Mouse (Mus musculus): ENCODE measurements around the gene Gys1.
A peak's percentile ranks its signal among the peaks of the same experiment; 100 is the strongest.
"Not testable (repeated sequence)": the region's sequence is repeated elsewhere in the genome, so short reads cannot be mapped to it uniquely, and the experiment has no call there.

Gene Gys1

DNA sequence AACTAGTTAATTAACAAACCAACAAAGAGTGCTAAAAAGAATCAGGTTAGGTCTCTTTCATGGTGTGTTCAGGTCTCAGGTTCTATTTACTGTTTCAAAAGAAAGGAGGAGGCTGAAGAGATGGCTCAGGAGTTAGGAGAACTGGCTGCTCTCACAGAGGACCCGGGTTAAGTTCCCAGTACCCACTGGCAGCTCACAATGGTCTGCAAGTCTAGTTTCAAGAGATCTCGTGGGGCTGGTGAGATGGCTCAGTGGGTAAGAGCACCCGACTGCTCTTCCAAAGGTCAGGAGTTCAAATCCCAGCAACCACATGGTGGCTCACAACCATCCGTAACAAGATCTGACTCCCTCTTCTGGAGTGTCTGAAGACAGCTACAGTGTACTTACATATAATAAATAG is 45.7 kb downstream of the Gys1 start:
- DNase-seq (ENCODE audit: low spot score in 2 of 2) = not testable (repeated sequence)

- peak; percentile 38 to 41 for DNase-seq (ENCODE audit: low spot score in 2 of 2)
Observed at GRCm38 (mm10) chr7:45481374-45481927, 46.8 kb downstream of the Gys1 start, which contains the start of gene Tulp2. Tulp2 (plus strand) TSS chr7:45481877.

- no peak for DNase-seq (ENCODE audit: low spot score in 2 of 2)
Observed at GRCm38 (mm10) chr7:45482166-45482565, 47.5 kb downstream of the Gys1 start.

DNA sequence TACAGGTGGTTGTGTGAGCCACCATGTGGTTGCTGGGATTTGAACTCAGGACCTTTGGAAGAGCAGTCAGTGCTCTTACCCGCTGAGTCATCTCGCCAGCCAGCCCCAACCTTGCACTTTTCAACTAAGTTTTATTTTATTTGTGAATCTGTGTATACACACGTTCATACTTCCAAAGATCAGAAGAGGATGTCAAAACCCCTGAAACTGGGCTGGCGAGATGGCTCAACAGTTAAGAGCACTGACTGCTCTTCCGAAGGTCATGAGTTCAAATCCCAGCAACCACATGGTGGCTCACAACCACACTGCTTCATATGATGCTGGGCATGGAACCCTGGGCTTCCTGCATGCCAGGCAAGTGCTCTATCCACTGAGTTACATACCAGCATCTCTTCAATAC is 50.3 kb downstream of the Gys1 start:
- DNase-seq (ENCODE audit: low spot score in 2 of 2) = not testable (repeated sequence)

- no peak for DNase-seq (ENCODE audit: low spot score in 2 of 2)
Observed at GRCm38 (mm10) chr7:45486158-45486557, 51.5 kb downstream of the Gys1 start.

DNA sequence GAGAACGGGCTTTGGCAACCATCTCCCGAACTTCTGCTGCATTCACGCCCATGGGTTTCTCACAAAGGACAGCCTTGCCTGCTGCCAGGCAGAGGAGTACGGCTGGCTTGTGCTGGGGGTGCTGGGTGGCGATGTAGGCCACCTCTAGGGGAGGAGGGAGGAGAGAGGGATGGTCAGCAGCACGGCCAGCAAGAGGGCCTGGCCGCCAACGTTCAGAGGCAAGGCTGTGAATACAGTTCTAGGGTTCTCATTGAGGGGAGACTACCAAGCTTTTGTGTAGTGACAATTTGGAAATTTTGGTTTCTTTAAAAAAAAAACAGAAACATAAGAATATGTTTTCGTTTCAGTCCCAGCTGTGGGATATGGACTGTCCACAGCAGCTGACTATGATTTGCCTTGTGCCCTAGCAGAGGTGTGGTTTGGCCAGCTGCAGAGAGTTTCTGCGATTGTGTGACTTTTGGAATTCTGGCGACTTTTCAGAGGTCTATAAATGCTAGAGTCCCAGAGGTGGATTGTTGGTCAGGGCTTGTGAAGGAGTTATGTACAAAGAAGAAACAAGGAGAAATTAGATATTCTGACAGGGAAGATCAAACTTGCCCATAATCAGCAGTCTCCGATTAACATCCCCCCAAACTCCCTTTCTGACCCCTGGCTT is 52.2 kb downstream of the Gys1 start, which contains the start of gene Gm45808:
Gene Gm45808, minus strand, starts transcription at position 51 of the 655 bp plus-strand sequence.
- no peak for DNase-seq (ENCODE audit: low spot score in 2 of 2)

DNA sequence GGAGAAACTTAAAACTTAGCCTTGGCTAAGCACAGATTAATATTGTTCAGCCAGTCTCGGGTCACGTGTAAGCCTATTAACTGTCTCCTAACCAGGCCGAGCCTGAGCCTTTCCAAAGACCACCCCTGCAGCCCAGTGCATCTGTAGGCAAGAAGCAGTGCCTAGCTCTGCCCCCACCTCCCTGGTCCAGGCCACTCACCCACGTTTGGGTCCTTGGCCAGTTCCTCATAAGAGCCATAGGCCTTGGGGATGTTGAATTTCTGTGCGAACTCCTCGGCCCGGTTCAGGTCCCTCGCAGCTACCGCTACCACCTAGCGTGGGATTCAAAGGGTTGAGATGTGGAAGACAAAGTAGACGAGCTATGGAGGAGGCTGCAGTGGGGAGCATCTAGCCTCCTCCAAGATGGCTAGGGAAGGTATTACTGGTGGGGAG is 53.2 kb downstream of the Gys1 start:
- no peak for DNase-seq (ENCODE audit: low spot score in 2 of 2)

DNA sequence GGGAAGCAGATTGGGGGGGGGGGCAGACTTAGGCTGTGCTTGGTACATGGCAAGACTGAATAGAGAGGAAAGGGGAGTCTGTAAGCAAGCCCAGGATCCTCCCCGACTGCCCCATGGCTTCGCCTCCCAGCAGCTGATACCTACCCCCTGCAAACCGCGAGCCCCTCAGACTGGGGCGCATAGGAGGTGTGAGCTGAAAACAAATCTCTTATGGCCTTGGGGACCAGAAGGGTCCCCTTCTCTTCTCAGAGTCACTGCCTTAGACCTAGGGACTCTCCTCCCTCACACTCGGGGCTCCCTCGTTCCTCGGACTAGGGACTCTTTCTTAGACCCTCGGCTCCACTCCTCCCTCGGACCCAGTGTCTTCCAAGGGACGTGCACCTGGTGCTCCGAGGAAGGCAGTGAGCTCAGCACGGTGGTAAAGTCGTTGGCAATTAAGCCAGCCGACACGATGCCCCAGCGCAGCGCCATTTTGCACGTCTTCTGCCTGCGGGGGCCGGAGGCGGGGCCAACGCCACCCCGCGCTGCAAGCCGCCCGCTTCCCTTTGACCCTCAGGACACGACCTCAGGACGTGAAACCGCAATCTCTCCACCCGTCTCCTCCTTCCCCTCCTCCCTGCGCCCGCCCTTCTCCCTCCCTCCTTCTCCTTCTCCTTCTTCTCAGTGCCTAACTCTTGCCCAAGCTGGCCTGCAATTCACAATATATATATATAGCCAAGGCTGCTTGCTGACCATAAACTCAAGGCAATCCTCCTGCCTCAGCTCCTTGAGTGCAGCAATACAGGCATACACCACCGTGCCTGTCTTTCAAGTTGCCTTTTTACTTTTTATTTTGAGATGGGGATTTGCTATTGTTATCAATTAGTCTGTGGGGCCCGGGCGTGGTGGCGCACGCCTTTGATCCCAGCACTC is 53.9 kb downstream of the Gys1 start, which contains the start of gene Dhdh:
Gene Dhdh, minus strand, starts transcription at position 513 of the 912 bp plus-strand sequence.
- peak; percentile 34 to 42 for DNase-seq (ENCODE audit: low spot score in 2 of 2)

- no peak for DNase-seq (ENCODE audit: low spot score in 2 of 2)
Observed at GRCm38 (mm10) chr7:45489578-45489977, 54.9 kb downstream of the Gys1 start.

DNA sequence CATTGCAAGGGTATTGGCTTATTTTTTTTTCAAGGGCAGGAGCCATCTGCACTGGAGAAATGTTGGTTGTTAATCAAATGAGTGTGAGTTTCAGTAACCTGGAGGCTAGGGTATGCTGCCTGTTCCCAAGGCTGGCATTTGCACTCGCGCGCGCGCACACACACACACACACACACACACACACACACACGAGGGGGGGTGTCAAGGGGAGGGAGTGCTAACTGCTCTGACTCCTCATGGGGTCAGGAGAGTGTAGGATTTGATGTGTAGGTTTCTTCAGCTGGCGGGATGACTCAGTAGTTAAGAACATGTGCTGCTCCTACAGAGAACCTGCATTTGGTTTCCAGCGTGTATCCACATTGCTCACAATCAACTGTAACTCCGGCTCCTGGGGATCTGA is 56.2 kb downstream of the Gys1 start:
- no peak for DNase-seq (ENCODE audit: low spot score in 2 of 2)

- DNase-seq (ENCODE audit: low spot score in 2 of 2) = no peak
Observed at GRCm38 (mm10) chr7:45491264-45491663, 56.6 kb downstream of the Gys1 start.

DNA sequence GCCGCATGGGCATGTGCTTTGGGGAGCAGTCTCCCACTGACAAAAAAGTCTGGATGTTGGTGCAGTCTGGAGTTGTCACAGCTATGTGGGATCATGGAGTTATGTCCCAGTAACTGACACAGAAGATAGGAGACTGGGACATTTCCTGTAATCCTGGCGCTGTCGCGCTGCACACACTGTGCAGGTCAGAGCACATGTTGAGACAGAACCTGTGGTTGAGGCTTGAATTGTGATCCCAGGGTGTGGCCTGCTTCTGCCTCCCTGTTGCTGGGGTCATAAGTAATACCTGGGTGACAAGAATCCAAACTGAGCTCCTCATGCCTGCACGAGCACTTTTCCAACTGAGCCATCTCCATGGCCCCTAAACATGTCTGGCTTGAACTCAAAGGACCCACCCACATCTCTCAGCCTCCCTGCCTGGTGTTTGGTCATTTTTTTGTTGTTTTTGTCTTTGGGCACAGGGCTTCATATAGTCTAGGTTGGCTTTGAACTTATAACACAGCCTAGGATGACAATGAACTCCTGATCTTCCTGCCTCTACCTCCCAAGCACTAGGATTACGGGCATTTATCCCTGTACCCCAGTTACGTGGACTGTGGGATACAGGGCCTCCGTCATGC is 57.7 kb downstream of the Gys1 start:
- DNase-seq (ENCODE audit: low spot score in 2 of 2) = no peak

- DNase-seq (ENCODE audit: low spot score in 2 of 2) = no peak
Observed at GRCm38 (mm10) chr7:45492951-45493350, 58.3 kb downstream of the Gys1 start.

DNA sequence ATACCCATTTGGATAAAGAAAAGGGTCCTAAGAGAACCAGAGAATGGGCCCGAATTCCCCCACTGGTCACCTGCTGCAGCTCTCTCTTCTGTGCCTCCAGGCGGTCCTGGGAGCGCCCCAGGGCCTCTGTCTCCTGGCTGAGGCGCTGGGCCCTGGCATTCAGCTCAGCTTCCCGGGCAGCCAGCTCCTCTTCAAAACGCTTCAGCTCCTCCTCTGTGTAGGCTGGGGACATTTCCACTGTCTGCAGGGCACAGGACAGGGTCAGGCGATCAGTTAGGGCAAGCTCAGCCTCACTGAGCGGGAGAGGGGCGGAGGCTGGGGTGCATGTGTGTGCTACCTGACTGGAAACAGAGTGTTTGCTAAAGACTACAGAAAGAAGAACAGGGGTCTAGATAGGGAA is 59.9 kb downstream of the Gys1 start:
- DNase-seq (ENCODE audit: low spot score in 2 of 2) = no peak

DNA sequence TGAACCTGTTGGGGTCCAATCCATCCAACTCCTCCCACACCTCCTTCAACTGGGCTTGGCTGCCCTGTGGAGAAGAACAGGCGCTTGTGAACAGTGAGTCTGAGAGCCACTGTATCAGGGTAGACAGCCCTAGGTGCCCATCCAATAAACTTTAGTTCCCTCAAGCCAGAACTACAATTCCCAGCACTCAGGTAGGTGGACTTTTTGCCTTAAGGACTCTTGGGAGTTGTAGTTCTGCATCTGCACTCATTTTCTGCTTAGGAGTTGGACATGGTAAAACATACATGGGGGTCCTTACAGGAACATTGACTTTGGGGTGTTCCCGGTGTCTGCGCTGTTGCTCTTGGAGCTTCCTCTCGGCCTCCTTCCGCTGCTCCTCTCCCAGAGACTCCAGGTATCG is 63.8 kb downstream of the Gys1 start:
- no peak for DNase-seq (ENCODE audit: low spot score in 2 of 2)

All from natural killer cell, adult 2 months (primary cell).